Mouse (Mus musculus): ENCODE data around the gene Zbtb3.

Zbtb3 gene
- long read RNA-seq, experiment 1, partial matches to known transcripts: 0 of 2 reads
- long read RNA-seq, experiment 1, other reads (novel, unspliced or antisense): 2 of 2 reads
- long read RNA-seq, experiment 2, partial matches to known transcripts: 4 of 9 reads
- long read RNA-seq, experiment 2, other reads (novel, unspliced or antisense): 2 of 9 reads

DNA sequence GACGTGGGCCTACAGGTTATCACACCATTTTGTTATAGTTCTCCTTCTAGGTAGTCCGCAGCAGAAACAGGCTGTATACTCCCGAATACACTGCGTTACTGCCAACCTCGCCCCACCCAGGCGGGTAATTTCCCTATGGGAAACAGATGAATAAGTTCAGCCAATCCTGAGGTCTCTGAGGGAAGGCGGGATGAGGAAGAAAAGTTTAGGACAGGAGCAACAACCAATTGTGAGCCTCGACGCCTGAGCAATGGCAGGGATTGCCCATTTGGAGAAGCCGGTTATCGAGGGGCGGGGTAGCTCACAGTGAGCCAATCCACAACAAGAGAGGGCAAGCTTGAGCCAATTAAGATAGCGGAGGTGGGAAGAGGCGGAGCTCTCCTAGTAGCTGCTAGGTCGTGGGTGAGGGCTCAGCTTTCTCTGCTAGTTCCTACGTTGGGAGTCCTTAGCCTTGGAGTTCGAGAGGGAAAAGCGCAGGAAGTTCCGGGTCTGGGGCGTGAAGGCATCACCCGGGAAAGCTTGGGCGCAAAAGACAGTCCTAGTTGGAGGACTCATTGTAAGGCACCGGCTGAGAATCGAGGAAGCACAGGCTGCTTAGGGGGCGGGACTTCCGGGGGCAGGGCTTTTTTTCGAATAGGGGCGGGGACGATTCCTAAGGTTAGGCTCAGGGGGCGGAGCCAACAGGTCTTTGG is at the start of gene Zbtb3:
Zbtb3 (plus strand) TSS at position 426 of the 692 bp plus-strand sequence.
- intact Hi-C loops (cut with DNase I): no loop called here

DNA sequence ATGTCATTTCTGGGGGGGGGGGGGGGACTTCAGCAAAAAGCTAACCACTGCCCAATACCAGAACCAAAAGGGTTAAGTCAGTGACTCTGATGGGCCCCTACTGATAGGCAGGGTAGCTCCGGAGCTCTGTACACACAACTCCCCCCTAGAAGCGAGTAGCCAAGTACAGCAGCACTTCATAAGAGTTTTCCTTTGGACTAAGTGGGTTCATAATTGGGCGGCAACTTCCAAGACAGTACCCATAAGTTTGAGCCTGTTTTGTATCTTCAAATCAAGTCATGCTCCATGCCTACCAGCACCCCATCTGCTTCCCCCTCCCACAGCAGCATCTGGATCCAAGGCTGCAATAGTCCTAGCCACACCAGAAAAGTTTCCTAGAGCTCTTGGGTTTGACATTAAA is 46.7 kb upstream of the Zbtb3 start:
- intact Hi-C loops (cut with DNase I): loop anchor here (10.0 kb wide), 1 partner anchor 59 kb away; the partner anchor contains the start of gene Ttc9c

DNA sequence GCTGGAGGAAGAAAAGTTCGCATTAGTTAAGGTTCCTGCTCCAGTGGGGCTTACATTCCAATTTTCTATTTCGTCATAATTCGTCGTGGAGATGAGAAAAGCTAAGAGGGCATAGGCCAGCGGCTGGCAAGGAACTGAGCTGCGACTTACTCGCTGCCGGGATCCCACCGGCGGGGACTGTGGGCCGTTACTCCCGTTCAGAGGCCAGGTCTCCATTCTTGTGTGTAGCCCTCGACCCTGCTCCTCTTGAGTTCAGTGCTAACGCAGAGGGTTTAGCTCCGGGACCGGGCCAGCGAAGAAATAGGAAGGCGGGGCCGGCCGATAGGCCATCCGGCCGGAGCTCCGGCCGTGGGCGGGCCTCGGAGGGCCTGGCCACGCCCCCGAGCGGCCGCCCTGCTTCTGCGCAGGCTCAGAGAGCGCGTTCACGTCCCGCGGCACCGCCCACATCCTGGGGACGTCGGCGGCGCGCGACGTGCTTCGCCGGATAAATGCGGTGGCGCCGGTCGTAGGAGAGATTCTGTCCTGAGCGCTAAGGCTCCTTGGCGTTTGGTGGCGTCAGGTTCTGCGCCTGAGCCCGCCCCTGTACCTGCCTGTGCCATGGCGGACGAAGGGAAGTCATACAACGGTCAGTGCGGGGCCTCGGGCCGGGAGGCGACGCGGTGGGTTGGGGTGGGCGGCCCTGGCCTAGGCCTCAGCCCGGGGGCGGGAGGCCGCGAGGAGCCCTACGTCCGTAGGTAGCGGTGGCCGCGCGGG is 45.5 kb upstream of the Zbtb3 start, which contains the start of gene Nxf1:
Nxf1 (plus strand) TSS at position 439 of the 753 bp plus-strand sequence.
- intact Hi-C loops (cut with DNase I): loop anchor here (10.0 kb wide), 1 partner anchor 58 kb away; the partner anchor contains the start of gene Ttc9c

DNA sequence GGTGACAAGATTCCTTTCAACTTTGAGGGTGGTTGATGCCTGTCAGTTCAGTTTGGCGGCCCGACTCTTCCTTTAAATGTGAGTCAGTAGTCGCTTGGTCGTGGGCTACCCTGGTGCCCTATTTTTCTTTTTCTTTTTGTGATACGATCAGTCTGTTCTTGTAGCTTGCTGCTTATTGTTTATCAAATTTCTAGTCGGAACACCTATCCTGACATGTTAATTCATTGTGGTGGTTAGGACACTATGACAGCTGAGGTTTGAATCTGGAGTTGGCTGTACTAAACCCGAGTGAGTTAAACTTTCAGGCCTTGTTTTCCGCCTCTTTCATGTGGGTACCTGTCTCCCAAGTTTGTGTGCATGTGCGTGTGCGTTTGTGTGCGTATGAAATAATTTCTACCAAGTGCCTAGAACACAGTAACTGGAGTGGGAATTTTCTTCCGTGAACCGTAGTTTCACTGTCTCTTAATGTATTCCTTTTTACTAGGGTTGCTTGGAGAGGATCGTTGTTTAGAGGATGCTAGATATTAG is 44.8 kb upstream of the Zbtb3 start:
- intact Hi-C loops (cut with DNase I): loop anchor here (10.0 kb wide), 1 partner anchor 57 kb away; the partner anchor contains the start of gene Ttc9c

DNA sequence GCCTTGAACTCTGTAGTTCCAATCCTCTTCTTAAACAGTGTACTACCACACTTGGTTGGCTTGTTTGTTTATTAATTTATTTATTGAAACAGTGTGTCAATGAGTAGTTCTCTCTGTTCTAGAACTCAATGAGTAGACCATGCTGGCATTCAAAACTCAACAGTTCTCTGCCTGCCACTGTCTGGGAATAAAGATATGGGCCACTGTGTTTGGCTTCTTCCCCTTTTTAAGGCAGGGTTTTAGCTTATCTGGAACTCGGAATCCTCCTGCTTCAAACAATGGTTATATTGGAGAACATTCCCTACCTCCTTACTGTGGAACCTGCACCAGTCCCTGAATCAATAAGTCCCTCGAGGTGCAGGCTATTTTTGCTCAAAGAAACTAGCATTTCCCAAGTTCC is 43.5 kb upstream of the Zbtb3 start:
- intact Hi-C loops (cut with DNase I): loop anchor here (10.0 kb wide), 1 partner anchor 56 kb away; the partner anchor contains the start of gene Ttc9c

DNA sequence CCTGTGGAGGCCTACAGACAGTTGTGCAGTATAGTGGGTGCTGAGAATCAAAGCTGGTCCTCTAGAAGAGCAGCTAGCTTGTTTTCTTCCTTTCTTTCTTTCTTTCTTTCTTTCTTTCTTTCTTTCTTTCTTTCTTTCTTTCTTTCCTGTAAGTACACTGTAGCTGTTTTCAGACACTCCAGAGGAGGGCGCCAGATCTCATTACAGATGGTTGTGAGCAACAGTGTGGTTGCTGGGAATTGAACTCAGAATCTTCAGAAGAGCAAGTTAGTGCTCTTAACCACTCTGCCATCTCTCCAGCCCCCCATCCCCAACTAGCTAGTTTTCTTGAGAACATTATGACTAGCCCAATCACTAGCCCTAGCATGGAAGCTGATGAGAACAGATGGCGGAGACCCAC is 41.6 kb upstream of the Zbtb3 start:
- intact Hi-C loops (cut with DNase I): no loop called here

DNA sequence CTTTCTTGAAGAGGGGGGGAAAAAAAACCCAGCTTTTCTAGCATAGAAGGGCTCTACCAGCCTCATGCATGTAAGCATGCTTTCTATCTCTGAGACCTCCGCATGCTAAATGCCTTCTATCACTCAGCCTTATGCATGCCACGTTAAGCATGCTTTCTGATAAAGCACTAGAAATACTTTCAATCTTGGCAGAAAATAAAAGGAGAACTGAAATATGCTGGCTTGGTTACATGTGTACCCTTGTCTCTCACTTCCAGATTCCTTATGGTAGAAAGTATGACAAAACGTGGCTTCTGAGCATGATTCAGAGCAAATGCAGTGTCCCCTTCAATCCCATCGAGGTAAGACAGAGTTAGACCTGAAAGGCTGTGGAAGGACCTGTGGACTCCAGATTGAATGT is 39.1 kb upstream of the Zbtb3 start:
- intact Hi-C loops (cut with DNase I): no loop called here

DNA sequence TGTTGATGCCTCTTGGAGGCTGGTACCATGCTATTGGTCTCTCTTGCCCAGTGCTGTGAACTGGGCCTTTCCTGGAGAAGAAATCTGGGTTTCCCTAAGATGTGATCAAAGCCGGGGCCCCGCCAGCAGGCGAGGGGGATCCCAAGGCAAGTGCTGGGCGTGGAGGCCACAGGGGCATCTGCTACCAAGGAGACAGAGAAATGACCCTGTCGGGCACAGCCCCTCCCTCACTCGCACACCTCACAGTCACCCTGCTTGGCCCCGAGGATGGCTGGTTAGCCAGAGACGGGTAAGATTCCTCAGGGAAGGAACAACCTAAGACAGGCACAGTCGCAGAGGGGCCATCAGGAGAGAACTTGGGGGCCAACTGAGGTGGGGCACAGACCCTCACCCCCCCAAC is 36.8 kb upstream of the Zbtb3 start:
- intact Hi-C loops (cut with DNase I): no loop called here

DNA sequence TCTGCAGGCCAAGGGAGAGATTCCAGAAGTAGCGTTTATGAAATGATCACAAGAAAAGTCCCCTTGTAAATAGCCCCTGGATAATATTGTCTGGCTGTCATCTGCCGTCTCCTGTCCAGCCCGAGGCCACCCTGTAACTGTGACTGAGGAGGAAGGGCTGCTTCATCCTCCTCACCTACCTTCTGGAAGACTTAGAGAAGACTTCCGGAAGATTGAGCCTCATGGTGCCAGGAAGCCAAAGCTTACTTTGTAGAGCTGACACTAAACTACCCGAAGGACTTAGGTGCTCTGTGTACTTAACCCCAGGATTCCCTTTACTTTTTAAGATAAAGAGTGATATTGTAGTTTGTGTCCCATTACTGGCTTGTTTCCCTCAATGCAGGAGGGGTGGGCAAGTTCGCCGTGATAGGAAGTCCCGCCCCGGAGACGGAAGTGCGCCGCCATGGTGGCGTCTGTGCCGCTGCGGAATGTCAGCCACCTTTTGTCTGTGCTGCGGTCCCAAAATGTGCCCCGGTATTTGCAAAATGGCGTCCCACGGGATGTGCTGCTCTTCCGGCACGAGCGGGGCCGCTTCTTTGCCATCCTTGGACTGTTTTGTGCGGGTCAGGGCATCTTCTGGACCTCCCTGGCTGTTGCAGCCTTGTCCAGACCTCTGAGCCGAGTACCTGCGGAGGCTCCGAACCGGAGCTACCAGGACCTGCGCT is 31.6 kb upstream of the Zbtb3 start, which contains the start of gene Tmem223:
Tmem223 (plus strand) TSS at position 430 of the 704 bp plus-strand sequence.
- intact Hi-C loops (cut with DNase I): loop anchor here (5.0 kb wide), 1 partner anchor 47 kb away; the partner anchor contains the start of gene Ttc9c

DNA sequence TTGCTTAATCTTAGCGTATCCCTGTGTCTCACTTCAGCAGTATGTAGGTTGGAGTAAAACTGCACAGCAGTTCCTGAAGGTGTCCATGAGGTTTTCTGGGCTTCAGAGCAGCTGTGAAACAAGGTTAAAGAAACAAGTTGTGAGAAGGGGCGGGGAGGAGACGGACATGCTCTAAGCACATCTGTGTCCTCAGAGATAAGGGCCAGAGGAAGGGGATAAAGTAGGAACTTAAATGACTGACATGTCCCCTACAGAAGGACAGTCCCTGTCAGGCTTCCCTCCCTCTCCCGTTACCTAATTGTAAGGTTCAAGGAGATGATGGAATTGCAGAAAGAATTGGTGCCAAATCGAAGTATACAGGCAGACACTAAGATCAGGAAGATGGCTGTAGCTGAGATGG is 29.4 kb upstream of the Zbtb3 start:
- intact Hi-C loops (cut with DNase I): loop anchor here (5.0 kb wide), 1 partner anchor 44 kb away; the partner anchor contains the start of gene Ttc9c

DNA sequence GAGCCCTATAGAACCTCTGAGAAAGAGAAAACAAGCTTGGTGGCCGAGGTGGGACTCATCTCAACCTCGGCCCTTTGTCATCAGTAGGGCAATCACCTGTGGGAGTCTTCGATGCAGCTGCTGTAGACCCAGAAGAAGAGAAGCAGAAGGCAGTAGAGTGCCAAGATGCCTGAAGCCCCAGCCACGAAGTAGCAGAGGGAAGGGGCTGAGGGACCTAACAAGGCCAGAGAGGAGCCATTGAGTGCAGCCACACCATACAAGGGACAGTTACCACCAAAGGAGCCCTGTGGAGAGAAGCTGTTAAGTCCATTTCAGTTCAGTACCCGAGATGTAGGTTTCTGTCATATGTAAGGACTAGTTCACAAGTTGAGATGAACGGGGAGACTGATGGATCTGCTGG is 28.9 kb upstream of the Zbtb3 start:
- intact Hi-C loops (cut with DNase I): loop anchor here (5.0 kb wide), 1 partner anchor 44 kb away; the partner anchor contains the start of gene Ttc9c

DNA sequence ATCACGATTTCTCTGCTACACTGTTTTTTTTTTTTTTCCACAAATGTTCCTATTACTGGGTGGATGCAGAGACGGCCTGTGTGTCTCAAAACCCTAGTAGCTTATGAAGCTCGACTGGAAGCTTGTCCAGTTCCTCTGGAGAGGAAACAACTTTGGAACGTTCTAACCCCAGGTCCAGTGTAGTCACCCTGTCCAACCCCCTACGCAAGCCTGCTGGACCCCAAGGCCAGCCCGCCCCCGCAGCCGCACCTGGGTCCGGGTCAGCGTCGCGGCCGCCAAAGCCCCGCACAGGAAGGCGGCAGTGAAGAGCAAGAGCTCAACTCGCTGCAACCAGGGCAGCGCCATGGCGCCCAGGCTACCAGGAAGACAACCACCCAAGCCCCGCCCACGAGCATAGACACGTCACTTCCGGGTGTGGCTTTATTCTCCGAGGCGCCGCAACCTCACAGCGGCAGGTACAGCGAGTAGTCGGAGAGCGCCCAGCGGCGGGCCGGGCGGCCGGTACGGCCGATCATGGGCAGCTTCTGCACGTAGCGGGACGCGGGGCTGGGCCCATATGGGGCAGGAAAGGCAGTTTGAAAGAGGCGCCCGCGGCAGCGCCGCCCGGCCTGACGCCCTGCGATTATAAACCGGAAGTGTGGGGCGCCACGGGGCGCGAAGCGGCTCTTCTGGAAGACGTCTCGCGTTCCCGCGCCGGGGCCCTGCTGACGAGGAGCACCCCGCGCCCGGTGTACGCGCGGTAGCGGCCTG is 28.1 kb upstream of the Zbtb3 start, which contains the start of gene Tmem179b:
Tmem179b (minus strand) TSS at position 382 of the 750 bp plus-strand sequence.
- intact Hi-C loops (cut with DNase I): loop anchor here (5.0 kb wide), 1 partner anchor 43 kb away; the partner anchor contains the start of gene Ttc9c

DNA sequence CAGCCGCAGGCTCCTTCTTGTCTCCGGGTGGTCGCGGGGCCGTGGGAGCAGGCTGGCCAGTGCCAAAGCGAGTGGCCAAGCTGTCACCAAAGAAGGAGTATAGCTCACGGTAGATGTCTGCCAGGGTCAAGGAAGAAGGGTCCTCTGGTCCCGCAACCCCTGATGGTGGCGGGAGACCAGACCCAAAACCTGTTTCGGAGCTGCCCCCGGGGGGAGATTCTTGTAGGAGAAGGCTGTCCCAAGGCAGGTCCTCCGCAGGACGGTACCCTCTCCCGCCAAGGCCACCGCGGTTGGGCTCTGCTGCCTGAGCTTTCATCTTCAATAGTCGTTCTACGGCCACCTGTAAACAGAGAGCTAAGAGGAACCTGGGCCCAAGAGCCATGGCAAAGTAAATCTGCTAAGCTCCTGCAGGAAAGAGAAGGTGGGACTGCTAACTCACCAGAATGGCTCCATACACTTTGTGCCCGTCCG is 27.4 kb upstream of the Zbtb3 start:
- intact Hi-C loops (cut with DNase I): loop anchor here (5.0 kb wide), 1 partner anchor 42 kb away; the partner anchor contains the start of gene Ttc9c

DNA sequence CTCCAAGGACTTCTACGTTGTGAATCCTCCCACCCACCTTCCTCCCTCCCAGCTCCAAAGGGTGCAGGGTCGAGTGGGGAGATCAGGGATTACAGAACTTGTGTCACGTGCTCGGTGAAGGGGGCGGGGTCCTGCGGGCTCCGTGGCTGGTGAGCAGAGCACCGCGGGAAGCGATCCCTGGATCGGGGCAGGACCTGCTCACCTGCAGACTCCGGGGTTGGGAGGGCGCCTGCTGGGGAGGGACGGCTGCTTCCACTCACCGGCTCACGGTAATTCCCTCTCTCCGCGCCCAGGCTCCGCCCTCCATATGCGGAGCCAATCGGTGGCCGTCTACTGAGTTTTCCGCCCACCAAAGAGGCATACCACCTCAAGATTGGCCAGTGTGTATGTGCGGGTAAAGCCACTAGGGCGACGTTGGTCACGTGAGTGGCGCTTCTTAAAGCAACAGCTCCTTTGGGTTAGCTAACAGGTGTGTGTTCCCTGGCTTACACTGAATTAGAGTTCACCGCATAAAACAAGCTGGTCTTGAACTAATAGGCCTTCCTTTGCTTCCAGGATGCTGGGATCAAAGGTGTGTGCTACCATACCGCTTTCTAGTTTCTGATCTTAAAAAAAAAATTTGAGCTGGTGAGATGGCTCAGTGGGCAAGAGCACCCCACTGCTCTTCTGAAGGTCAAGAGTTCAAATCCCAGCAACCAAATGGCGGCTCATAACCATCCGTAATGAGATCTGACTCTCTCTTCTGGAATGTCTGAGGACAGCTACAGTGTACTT is 16.2 kb upstream of the Zbtb3 start, which contains the start of gene Taf6l:
Taf6l (minus strand) TSS at position 410 of the 774 bp plus-strand sequence.
- intact Hi-C loops (cut with DNase I): no loop called here

DNA sequence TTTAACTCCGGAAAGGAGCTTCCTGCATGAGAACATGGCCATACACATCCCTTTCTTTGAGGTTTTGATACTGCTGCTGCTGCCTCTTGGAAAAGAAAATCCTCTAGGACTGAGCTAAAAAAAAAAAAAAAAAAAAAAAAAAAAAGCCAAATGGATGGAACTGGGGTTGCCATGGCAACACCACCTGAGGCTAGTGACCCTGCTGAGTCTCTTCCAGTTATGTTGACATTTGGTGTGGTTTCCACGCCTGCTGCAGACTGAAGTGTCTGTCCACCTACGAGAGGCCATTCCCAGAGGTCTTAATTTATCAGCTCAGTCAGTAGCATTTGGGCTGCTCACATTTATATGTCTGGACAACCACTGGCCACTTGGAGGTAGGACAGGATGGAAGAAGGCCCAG is 13.8 kb upstream of the Zbtb3 start:
- intact Hi-C loops (cut with DNase I): no loop called here

DNA sequence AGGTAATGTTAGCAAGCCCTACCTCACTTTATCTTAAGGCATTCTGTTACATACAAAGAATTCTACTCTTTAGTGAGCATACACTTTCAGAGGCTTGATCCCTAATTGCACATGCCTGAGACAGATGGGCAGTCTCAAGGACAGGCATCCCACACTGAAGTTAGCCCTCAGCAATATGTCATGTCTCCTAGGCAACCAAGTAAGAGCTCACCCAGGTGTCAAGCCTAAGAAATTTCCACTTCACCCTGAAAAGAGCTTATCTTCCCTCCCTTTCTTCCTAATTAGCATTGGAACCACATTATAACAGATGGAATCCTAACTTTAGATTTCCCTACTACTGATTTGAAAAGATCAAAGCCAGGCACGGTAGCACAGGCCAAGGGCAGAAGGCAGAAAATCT is 13.2 kb upstream of the Zbtb3 start:
- intact Hi-C loops (cut with DNase I): no loop called here

DNA sequence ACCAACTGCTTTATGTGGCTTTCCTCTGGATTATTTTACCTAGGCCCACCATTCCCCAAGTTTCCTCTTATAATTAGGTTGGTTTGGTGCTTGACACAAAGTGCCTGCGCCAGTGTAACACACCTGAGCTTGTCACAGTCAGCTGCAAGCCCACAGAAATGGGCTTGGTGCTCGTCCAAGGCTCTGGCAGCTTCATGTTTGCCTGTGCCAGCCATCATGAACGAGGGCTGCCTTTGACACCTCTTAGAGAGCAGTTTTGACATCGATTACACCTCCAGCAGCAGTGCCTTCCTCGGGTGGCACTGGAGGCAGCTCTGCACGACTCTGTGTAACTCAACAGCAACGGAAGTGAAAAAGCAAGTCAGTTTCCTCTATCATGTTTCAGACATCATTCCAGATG is 12.2 kb upstream of the Zbtb3 start:
- intact Hi-C loops (cut with DNase I): no loop called here

DNA sequence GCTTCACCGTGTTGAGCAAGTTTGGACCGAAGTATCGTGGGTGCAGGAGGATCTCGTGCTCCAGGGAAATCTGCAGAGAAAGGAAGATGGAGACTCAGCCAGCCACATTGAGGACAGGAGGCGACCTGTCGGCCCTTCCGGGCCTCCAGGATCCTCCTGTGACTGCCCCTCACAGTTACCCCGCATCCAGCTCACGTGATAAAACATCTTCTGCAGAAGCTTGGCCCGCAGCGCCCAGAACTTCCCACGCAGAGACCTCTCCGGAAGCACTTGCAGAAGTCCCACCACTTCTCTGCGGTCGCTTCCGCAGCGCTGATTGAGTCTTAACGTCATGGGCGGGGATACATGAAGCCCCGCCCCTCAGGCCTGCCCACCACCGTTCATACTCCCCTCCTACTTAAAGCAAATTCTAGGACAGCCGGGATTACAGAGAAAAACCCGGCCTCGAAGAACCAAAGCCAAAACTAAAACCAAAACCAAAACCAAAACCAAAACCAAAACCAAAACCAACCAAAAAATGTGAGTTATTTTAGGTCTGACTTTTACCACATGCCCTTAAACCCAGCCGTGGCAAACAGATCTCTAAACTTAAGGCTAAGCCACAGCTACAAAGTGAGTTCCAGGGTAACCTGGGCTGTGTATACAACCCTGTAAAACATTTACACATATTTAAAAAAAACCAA is 4.0 kb upstream of the Zbtb3 start, which contains the start of gene Polr2g:
Polr2g (minus strand) TSS at position 314 of the 683 bp plus-strand sequence.
- intact Hi-C loops (cut with DNase I): no loop called here
